Mouse (Mus musculus): ENCODE data around the gene Rtn4.

Rtn4 gene

DNA sequence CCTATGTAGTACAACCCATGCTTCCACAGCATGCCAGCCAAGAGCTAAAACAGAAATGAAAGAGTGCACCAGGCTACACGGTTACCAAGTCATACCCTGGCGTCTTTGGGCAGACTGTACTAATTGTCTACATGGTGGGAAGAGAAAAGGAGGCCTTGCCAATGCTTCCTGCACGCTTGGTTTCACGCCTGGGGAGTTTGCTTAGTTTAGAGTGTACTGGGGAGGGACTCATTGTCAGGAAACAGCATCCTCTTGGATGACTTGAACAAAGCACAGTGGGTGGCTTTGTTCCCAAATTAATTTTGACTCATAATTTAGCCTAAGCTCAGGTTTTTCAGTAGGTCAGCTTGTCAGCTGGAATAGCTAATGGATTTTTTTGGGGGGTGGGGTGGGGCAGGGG lies 72.3 kb downstream of the Rtn4 start:
- no peak for DNase-seq (ENCODE audit: low read depth)

DNA sequence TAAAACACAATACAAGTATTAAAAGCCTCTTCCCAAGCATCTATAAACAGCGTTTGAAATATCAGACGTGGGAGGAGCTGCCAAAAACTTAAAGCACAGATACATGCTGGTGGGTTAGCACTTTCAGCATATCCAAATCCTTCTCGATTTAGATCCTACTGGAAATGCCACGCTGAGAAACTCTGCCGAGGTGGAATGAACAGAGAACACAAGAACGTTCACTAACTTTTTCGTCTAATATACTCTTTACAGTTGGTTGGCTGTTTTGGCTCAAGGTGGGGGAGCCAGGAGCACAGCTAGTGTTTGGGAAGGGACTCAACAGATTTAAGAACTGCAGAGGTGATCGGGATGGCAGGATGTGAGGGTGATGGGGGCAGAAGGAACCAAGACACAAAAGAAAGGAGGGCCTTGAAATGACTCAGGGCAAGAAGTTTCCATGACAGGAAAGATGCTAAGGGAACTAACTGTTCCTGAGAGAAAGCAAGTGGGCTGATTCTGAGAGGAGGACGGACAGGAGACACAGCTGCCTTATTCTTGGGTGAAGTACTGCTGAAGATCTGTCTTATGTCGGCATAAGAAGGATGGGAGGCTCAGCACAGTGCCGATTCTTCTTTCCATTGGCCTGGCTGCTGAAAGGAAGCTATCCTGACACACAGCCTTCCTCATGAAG lies 73.7 kb downstream of the Rtn4 start:
- no peak for DNase-seq (ENCODE audit: low read depth)

- DNase-seq (ENCODE audit: low read depth), result no peak
These were observed 75.8 kb downstream of the Rtn4 start for GRCm38 (mm10) chr11:29768523-29768922.

DNA sequence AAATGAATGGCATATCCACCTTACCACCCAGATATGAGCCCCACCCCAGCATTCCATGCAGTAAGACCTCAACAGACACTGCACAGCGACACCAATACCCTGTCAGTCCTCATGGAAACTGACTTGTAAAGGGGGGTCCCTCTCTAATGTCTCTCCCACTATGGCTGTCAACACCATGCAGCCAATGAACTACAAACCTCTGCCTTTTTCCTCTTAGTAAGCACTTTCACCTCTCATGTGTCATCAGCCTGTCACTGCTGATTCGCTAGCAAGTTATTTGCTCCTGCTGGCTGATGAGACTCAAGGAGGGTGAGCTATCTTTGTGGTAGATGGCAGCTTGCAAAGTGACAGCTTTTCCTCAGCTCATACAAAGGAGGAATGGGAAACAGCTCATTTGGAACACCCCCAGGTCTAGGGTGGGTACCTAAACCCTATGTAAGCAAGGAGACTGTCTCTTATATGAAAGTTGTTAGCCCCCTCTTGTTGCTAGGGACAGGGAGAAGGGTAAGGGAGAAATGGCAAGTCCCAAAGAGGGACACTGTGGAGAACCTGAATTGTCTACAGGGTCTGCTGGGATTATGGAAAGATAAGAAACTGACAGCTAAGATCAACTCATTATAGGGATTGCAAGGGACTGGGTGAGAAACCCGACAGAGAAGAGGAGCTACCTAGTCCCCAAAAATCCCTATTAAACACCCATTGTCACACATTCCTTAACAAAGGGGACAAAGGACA lies 78.1 kb downstream of the Rtn4 start:
- no peak for DNase-seq (ENCODE audit: low read depth)

GRCm38 (mm10) chr11:29772279-29772678 lies 79.5 kb downstream of the Rtn4 start:
- DNase-seq (ENCODE audit: low read depth), result no peak

- no peak for DNase-seq (ENCODE audit: low read depth)
These were observed 81.5 kb downstream of the Rtn4 start for GRCm38 (mm10) chr11:29774296-29774695.

DNA sequence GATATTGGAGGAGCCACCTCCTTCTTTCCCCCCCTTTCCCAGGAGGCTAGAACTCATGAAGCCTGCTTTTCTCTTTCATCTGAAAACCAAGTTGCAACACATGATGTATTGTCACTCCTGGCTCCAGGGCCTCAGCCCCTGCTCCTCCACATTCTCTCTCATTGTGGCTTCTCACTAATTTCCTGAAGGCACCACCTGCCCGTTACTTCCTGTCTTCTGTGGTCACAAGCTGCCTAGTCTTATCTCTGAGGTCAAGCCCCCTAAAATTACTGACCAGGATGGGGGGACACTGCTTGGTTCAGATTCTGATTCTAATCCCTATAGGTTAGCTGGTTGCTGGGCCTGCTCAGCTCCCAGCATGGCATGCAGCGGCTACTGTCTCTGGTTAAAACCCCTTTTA lies 82.0 kb downstream of the Rtn4 start:
- no peak for DNase-seq (ENCODE audit: low read depth)

DNA sequence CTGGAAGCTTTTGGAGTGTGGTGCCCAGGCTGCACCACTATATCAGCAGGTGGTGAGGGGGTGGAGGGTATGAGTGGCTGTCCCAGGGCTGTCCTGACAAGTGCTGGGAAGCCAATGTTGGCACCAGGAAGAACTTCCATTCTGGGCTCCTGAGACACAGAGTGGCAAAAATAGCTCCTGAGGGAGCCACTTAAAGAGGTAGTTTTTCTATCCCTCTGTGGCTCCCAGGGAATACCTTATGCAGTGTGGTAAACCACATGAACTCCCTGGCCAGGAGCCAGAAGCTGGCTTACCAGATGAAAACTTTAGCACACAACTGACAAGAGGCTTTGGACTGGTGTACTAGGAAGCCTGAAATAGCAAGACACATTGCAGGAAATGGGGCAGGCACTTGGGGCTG lies 85.2 kb downstream of the Rtn4 start:
- DNase-seq (ENCODE audit: low read depth), result no peak

- DNase-seq (ENCODE audit: low read depth), result no peak
These were observed 86.2 kb downstream of the Rtn4 start for GRCm38 (mm10) chr11:29778936-29779335.

DNA sequence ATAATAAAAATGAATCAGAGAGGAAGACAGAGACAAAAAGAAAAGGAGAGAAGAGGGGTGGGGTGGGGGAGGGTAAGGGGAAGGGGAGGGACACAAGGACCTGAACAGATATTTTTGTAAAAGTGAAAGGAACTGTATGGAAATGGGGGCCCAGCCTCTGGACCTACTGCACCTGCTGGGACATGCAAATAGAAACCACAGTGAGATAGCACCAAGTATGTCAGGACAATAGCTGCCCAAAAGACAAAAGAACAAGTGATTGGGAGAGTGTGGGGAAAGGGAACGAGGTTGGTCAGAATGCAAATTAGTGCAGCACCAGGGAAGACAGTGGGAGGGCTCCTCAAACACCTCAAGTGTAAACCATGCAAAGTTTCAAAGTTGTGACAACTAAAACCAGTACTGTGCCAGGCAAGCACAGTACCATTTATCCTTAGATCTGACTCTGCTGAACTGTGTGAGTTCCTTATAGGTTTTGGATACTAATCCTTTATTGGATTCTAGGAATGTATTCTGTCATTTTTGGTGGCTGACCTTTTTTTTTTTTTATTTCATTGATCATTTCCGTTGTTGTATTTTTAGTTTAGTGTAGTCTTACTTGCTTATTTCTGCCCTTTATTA lies 86.8 kb downstream of the Rtn4 start:
- DNase-seq (ENCODE audit: low read depth), result no peak

- no peak for DNase-seq (ENCODE audit: low read depth)
These were observed 94.0 kb downstream of the Rtn4 start for GRCm38 (mm10) chr11:29786583-29787219.

DNA sequence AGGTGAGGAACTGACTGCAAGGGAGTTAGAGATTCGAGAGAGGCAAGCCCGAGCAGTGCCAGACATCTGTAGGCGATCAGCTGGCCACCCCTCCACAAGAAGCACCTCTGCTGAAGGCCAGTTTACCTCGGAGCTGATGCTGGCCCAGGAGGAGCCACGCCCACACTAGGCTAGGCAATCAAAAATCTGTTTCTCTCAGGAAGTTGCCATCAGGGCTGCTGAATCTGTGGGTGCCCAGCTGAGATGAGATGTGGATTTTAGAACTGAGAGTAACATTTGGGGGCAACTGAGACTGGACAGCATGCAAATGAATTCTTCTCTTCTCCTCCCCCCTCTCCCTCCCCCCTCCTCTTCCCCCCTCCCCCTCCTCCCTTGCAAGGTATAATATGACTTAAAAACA lies 94.7 kb downstream of the Rtn4 start:
- DNase-seq (ENCODE audit: low read depth), result no peak

- no peak for DNase-seq (ENCODE audit: low read depth)
These were observed 95.8 kb downstream of the Rtn4 start for GRCm38 (mm10) chr11:29788499-29788898.

- no peak for DNase-seq (ENCODE audit: low read depth)
These were observed 96.3 kb downstream of the Rtn4 start for GRCm38 (mm10) chr11:29788921-29789638.

- no peak for DNase-seq (ENCODE audit: low read depth)
These were observed 98.0 kb downstream of the Rtn4 start for GRCm38 (mm10) chr11:29790796-29791195.
